Mouse (Mus musculus) T-cell, adult 66 days (primary cell): ENCODE results near the gene Prl2c3. TPM values are rescaled to one million over a fixed set of nuclear protein-coding genes. Genes with fewer than 3 reads are reported as not detected.

Experiments used
- total RNA-seq, 2 experiments: library from RNA; stranded (reverse); gene quantifications; 3 replicates in 1 of 2; 4 replicates in 1 of 2; pipeline ENCODE4 v1.2.4; 2023

Prl2c3 gene
- not detected for total RNA-seq

DNA sequence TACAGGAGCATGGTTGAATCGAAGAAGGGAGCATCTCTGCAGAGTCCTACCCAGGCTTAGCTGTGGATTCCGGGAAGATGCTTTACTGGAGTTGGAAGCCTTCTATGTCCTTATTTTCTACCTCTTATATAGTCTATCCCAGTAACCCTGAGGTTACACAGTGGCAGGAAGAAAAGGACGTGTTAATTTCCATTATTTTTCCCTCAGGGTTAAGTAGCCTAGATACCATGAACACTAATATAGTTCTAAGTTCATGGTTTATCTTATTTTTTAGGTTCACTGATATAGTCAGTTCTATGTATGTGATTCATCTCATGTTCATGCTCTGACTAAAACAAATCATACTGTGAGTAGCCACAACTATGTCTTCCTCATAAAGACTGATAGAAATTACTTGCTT is at the start of gene Prl2c3:
TSS of gene Prl2c3 (minus strand) at position 101 of the 400 bp plus-strand sequence.

Other genes with a start within 250 kb of the Prl2c3 start
- gene Ero1lb, start 234.2 kb downstream of the Prl2c3 start, total RNA-seq, result 10 to 100 TPM; 13.1 to 16.7 TPM
- gene Prl2c2, start 205.3 kb upstream of the Prl2c3 start, total RNA-seq, result not detected